Mouse (Mus musculus): ENCODE measurements around the gene Ipcef1. TPM values are rescaled to one million over a fixed set of nuclear protein-coding genes. Genes with fewer than 3 reads are reported as not detected.

Ipcef1 gene
- polyA plus RNA-seq, 1 experiment from 2014 or later: 0.23 TPM

DNA sequence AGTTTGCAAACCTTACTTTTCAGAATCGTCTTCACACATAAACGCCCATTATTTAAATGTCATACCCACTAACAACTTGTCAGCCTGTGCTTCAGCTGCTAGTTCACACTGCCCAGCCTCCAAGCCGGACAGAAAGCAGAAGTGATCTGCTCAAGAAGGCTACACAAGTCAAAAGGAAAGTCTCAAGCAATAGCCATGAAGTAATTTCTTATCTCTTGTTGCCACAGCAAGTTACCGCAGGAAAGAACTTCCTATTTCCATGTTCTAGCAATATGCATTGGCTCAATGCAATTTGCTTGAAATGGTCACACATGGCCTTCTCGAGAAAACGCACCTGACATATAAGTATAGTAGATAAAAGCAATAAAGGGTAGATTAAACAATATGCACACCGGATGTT, 10.7 kb upstream of the Ipcef1 start:
- Histone ChIP-seq H3K36me3 (no peaks in the 10 kb centered on the region), H3K27me3 (replicated peaks) (no peaks in the 10 kb centered on the region), H3K9ac (no peak overlapping the region), H3K9me3 (no peaks in the 10 kb centered on the region), H3K4me1 (replicated peaks) (no peaks in the 10 kb centered on the region), H3K4me2 (replicated peaks) (no peak overlapping the region), H3K4me3 (replicated peaks) (no peak overlapping the region), H3K27ac (no peak overlapping the region)
- no peak for ATAC-seq
- WGBS: 71% methylated on average over 7 of the region's 7 CpGs

DNA sequence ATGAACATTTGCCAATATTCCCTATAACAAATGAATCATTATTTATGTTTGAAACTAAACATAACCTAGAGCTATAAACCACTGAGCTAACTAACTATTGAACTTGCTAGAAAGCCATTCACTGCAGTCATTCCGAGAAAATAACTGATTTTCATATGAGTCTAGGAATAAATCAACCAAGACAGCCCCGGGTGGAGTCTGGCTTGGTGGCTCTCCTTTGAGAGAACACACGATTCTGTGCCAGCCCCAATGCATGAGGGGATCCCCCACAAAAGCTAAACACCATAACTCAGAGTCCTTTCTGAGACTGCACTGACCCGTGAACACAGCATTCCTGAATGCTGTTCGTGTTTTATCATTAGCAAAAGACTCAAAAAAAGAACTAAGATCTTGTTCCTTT, 8.0 kb upstream of the Ipcef1 start:
- H3K4me3 ChIP-seq (replicated peaks): no peak overlapping the region
- ATAC-seq: no peak

DNA sequence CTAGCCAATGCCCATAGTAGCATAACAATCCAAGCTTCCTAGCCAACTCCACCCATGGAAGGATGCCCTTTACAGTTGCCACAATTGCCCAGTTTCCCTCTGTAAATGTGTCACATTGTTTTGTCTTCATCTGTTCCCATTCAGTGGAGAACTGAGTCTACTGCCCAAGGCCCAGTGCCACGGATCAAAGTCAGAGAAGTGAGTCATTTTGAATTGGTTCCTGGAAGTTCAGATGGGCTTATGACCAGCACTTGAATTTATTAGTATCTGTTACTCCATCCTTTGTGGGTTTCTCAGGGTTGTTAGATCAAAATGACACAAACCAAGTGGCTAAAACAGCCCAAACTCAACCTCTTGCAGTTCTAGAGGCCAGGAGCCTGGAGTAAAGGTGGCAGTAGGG, 5.3 kb upstream of the Ipcef1 start:
- 0 out of 2 replicates have a peak, but pooled peaks cover under 1% of the 10 kb centered on the region for H3K4me1 ChIP-seq (replicated peaks)
- H3K9ac ChIP-seq: no peak overlapping the region
- H3K4me3 ChIP-seq (replicated peaks): no peak overlapping the region
- no peaks in the 10 kb centered on the region for H3K36me3 ChIP-seq
- no peaks in the 10 kb centered on the region for H3K27me3 ChIP-seq (replicated peaks)
- no peaks in the 10 kb centered on the region for H3K9me3 ChIP-seq
- ATAC-seq: no peak
- no peak overlapping the region for H3K4me2 ChIP-seq (replicated peaks)
- WGBS: 80% methylated on average over 1 of the region's 1 CpGs
- no peak overlapping the region for H3K27ac ChIP-seq

More for the DNA sequence above, 8.0 kb upstream of the Ipcef1 start:
- WGBS: 47% methylated on average over 5 of the region's 5 CpGs
- no peaks in the 10 kb centered on the region for H3K36me3 ChIP-seq
- H3K9me3 ChIP-seq: no peaks in the 10 kb centered on the region
- no peak overlapping the region for H3K9ac ChIP-seq
- H3K27ac ChIP-seq: no peak overlapping the region
- no peaks in the 10 kb centered on the region for H3K27me3 ChIP-seq (replicated peaks)
- H3K4me1 ChIP-seq (replicated peaks): no peaks in the 10 kb centered on the region
- no peak overlapping the region for H3K4me2 ChIP-seq (replicated peaks)

DNA sequence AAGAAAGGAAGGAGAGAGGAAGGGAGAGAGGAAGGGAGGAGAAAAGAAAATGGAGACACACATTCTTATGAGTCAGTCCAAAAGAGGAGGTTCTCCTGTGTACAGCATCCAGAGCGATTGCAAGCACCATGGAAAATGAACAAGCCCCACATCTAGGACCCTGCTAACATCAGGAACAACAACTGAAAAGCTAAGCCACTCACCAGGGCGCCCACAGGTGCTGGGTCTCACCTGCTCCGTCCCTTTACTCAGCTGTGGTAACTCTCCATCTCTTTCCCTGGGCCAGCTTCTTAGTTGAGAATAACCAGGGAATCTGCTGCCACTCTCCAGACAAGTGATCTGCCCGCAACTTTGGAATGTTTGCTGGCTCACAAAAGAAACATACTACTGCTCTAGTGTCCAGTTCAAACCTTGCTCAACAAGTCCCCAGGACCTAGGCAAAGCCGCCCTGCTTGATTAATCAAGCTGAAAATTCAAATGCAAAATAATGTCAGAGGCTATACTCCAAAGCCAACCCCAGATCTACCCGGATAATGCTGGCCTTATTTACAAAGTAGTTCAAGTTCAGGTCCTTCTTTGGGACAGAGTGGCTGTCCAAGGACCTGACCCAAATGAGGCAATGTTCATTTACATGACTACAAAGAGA, 2.4 kb upstream of the Ipcef1 start:
- H3K4me3 ChIP-seq (replicated peaks): no peak overlapping the region
- 69% methylated on average over 6 of the region's 6 CpGs for WGBS
- H3K4me1 ChIP-seq (replicated peaks): peaks cover 6% of the 10 kb centered on the region; the same call in 1 of the 2 replicates
- H3K36me3 ChIP-seq: no peaks in the 10 kb centered on the region
- H3K9ac ChIP-seq: no peak overlapping the region
- H3K27me3 ChIP-seq (replicated peaks): no peaks in the 10 kb centered on the region
- ATAC-seq: 0 out of 2 replicates have a peak, but pooled peaks have one; percentile 2
- no peaks in the 10 kb centered on the region for H3K9me3 ChIP-seq
- no peak overlapping the region for H3K27ac ChIP-seq
- H3K4me2 ChIP-seq (replicated peaks): no peak overlapping the region

DNA sequence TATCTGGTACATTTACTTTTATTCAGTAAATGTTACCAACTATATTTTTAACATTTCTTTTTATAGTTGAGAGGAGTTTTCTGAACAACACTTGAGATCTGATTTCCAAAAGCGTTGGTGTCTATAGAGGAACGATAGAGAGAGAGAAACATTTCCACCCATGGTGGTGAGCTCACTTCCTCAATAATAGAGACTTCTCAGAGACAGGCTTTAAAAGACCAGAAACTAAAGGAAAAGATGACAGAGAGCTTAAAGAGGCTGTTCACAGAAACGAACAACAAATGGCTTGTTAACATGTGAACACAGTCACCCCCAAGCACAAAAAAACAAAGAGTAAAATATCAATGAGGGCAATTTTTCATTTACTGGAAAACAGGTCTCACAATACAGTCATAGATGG, 2.4 kb downstream of the Ipcef1 start:
- Histone ChIP-seq H3K36me3 (no peaks in the 10 kb centered on the region), H3K4me3 (replicated peaks) (no peak overlapping the region), H3K27me3 (replicated peaks) (no peaks in the 10 kb centered on the region), H3K9ac (no peak overlapping the region), H3K4me2 (replicated peaks) (no peak overlapping the region), H3K4me1 (replicated peaks) (peaks cover 12% of the 10 kb centered on the region; the same call in 1 of the 2 replicates), H3K9me3 (no peaks in the 10 kb centered on the region), H3K27ac (no peak overlapping the region)
- no peak for ATAC-seq
- WGBS: 61% methylated on average over 3 of the region's 3 CpGs

DNA sequence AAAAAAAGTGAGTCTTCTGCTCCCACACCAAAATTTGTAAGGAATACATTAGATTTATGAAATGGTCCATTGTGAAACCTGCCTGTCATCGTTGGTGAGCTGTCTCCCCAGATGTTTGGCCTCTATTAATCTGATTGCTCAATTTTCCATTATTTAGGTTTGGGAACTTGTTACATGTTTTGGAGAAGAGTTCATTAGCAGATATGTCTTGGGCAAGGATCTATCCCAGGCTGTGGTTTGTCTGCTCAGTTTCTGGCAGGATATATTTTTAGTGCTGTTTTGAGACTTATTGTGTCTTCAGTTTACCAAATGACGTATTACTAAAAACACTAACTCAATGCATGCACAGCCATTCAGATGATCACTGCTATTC, 4.4 kb downstream of the Ipcef1 start:
- ATAC-seq: peak; percentile 34
- no peaks in the 10 kb centered on the region for H3K9me3 ChIP-seq
- no peak overlapping the region for H3K4me2 ChIP-seq (replicated peaks)
- 42% methylated on average over 2 of the region's 2 CpGs for WGBS
- no peak overlapping the region for H3K4me3 ChIP-seq (replicated peaks)
- H3K9ac ChIP-seq: no peak overlapping the region
- no peaks in the 10 kb centered on the region for H3K27me3 ChIP-seq (replicated peaks)
- no peaks in the 10 kb centered on the region for H3K36me3 ChIP-seq
- peaks cover 12% of the 10 kb centered on the region; the same call in 1 of the 2 replicates for H3K4me1 ChIP-seq (replicated peaks)
- H3K27ac ChIP-seq: peak overlapping the region; percentile 9; the same call in 1 of the 2 replicates

DNA sequence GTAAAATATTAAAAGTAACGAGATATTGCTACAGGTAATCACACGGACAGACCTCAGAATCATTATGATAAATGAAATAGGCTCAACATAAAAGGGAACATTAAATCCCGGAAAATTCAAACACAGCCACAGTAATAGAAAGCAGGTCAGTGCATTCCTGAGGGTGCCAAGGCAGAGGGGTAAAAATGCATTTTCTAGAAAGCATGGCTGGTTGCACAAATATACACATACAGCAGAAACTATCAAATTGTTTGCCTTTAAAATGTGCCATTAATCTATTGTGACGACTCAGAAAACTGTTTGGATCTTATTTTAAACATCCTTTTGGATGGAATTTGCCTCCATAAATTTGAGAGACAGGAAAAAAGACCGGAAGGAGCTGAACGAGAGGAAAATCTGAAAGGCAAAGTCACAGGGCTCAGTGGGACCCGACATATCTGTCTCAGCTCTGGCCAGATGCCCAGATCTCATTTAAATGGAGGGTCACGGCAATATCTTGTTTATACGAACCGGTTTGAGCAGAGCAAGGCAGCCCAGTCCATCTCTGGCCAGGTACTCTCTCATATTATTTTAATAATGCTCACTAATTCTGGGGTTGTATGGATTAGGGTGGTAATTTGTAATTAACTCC, 4.9 kb downstream of the Ipcef1 start:
- H3K9ac ChIP-seq: no peak overlapping the region
- ATAC-seq: peak; percentile 87
- H3K27me3 ChIP-seq (replicated peaks): no peaks in the 10 kb centered on the region
- no peaks in the 10 kb centered on the region for H3K9me3 ChIP-seq
- H3K4me1 ChIP-seq (replicated peaks): peaks cover 10% of the 10 kb centered on the region; the same call in 1 of the 2 replicates
- H3K36me3 ChIP-seq: no peaks in the 10 kb centered on the region
- 0 out of 2 replicates have a peak overlapping the region, but pooled peaks have one; percentile 9 for H3K27ac ChIP-seq
- no peak overlapping the region for H3K4me3 ChIP-seq (replicated peaks)
- 29% methylated on average over 10 of the region's 10 CpGs for WGBS
- H3K4me2 ChIP-seq (replicated peaks): no peak overlapping the region

DNA sequence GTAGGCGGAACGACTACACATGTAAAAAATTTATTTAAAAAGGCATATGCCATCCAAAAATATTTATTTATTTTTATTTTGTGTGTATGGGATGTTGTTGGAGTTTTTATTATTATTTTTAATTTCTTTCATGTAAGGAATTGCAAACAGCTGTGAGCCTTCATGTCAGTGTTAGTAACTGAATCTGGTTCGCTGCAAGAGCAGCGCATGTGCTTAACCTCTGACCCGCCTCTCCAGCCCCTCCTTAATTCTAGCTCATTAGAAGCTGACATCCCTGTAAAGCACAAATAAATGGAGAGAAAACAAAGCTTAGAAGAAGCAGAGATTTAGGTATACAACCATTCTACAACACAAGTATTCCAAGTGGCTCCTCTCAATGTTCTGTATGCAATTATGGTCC, 8.4 kb downstream of the Ipcef1 start:
- peaks cover 6% of the 10 kb centered on the region; the same call in 1 of the 2 replicates for H3K4me1 ChIP-seq (replicated peaks)
- no peaks in the 10 kb centered on the region for H3K36me3 ChIP-seq
- no peak overlapping the region for H3K4me3 ChIP-seq (replicated peaks)
- ATAC-seq: no peak
- no peak overlapping the region for H3K27ac ChIP-seq
- no peak overlapping the region for H3K9ac ChIP-seq
- no peaks in the 10 kb centered on the region for H3K27me3 ChIP-seq (replicated peaks)
- 71% methylated on average over 5 of the region's 5 CpGs for WGBS
- H3K9me3 ChIP-seq: no peaks in the 10 kb centered on the region
- H3K4me2 ChIP-seq (replicated peaks): no peak overlapping the region

DNA sequence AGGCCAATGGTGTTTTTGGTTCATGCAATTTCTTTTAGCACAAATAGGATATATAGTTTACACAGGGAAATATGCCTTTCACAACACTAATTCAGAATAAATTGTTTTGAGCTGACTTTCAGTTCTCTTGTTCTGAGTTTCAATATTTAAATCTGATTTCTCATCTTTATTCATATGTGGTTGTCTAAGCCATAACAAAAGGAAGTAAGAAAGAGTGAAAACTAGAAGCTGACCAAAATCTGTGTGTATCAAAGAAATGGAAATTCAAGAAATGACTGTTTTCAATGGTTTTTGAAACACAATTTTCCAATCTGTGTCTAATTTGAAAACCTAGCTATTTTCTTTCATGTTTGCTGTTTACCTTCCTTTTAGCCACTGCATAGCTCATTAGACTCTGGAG, 11.2 kb downstream of the Ipcef1 start:
- no peak overlapping the region for H3K9ac ChIP-seq
- no peaks in the 10 kb centered on the region for H3K9me3 ChIP-seq
- H3K4me2 ChIP-seq (replicated peaks): no peak overlapping the region
- H3K27ac ChIP-seq: no peak overlapping the region
- no peaks in the 10 kb centered on the region for H3K36me3 ChIP-seq
- ATAC-seq: no peak
- no peaks in the 10 kb centered on the region for H3K27me3 ChIP-seq (replicated peaks)
- no peaks in the 10 kb centered on the region for H3K4me1 ChIP-seq (replicated peaks)
- no peak overlapping the region for H3K4me3 ChIP-seq (replicated peaks)

DNA sequence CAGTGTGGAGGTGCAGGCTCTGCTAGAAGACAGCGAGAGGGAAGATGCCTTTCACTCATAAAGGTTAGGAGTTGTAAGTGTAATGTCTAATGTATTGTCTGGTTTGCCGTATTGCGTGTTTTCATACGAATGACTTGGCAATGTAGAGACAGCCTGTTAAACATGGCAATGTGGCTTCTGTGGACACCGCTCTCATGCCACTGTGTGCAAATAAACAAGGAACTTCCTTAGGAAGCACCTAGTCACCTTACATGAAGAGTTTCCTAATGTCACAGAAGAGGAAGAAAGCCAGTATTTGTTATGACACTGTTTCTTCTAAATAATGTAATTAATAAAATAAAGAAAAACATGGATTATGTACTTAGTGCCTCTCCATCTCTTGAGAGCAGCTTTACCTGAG, 15.1 kb downstream of the Ipcef1 start:
- Histone ChIP-seq H3K9ac (no peak overlapping the region), H3K4me2 (replicated peaks) (no peak overlapping the region), H3K9me3 (no peaks in the 10 kb centered on the region), H3K4me3 (replicated peaks) (no peak overlapping the region), H3K4me1 (replicated peaks) (no peaks in the 10 kb centered on the region), H3K27me3 (replicated peaks) (no peaks in the 10 kb centered on the region), H3K36me3 (no peaks in the 10 kb centered on the region), H3K27ac (no peak overlapping the region)
- ATAC-seq: no peak
- 92% methylated on average over 5 of the region's 5 CpGs for WGBS

DNA sequence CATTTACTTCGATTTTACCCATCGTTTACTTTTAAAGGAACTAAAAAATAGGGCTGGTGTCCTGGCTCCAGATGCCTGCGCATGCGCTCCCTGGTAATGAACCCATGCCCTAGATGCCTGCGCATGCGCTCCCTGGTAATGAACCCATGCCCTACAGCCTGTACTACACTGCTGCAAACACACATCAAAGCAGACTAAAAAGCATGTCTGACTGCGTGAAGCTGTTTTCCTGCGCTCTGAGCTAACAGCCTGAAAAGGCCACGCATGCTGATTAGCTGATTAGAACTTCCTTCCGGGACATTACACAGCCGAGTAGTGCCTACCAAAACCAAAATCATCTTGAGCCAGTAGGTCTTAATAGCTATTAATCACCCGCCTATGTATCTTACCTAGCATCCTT, 16.7 kb downstream of the Ipcef1 start:
- H3K27me3 ChIP-seq (replicated peaks): no peaks in the 10 kb centered on the region
- ATAC-seq: no peak
- no peak overlapping the region for H3K4me3 ChIP-seq (replicated peaks)
- no peak overlapping the region for H3K4me2 ChIP-seq (replicated peaks)
- no peaks in the 10 kb centered on the region for H3K4me1 ChIP-seq (replicated peaks)
- no peaks in the 10 kb centered on the region for H3K36me3 ChIP-seq
- H3K9me3 ChIP-seq: no peaks in the 10 kb centered on the region
- no peak overlapping the region for H3K9ac ChIP-seq
- H3K27ac ChIP-seq: no peak overlapping the region
- WGBS: 77% methylated on average over 12 of the region's 12 CpGs

DNA sequence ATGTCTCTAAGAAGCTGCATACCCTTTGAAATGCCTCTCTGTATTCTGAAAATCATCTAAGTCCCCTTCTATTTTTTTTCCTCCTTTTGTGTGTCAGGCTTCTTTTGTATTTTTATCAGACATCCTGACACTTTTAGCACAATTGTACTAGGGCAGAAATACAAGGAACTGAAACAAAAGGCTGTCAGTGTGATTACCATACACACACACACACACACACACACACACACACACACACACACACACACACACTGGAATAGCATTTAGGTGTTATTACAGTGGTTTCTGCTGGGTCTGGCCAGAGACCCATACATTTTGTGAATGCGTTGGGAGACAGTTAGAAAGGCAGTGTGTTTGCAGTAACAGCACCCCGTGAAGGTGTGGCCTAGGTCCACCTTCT, 18.8 kb downstream of the Ipcef1 start:
- H3K9me3 ChIP-seq: no peaks in the 10 kb centered on the region
- no peaks in the 10 kb centered on the region for H3K27me3 ChIP-seq (replicated peaks)
- no peak overlapping the region for H3K4me3 ChIP-seq (replicated peaks)
- H3K4me2 ChIP-seq (replicated peaks): no peak overlapping the region
- no peak overlapping the region for H3K9ac ChIP-seq
- no peak for ATAC-seq
- no peak overlapping the region for H3K27ac ChIP-seq
- WGBS: 84% methylated on average over 2 of the region's 2 CpGs
- H3K4me1 ChIP-seq (replicated peaks): no peaks in the 10 kb centered on the region
- H3K36me3 ChIP-seq: no peaks in the 10 kb centered on the region

DNA sequence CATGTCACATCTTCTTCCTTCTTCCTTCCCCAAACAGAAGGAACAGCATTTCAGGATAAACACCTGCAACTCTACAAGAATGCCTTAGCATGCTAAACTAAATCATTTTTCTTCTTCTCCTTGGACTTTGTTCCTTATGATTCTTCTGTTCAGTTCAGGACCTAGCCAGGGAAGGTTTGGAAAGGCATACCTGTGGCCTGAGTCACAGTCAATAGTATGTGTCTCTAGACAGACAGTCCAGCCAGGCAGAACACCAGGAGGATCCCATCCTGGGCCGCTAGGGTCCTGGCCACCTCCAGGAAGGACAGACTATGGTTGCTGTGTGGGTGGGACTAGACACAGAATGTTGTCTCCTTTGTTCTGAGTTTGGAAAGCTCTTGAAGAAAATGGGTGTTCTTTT, 27.2 kb downstream of the Ipcef1 start:
- Histone ChIP-seq H3K36me3 (no peaks in the 10 kb centered on the region), H3K4me1 (replicated peaks) (no peaks in the 10 kb centered on the region), H3K27me3 (replicated peaks) (no peaks in the 10 kb centered on the region), H3K27ac (no peak overlapping the region), H3K9me3 (no peaks in the 10 kb centered on the region), H3K4me2 (replicated peaks) (no peak overlapping the region), H3K9ac (no peak overlapping the region), H3K4me3 (replicated peaks) (no peak overlapping the region)
- WGBS: 85% methylated on average over 1 of the region's 1 CpGs
- no peak for ATAC-seq
